Mouse (Mus musculus): ENCODE data around the gene Cep112. TPM values are rescaled to one million over a fixed set of nuclear protein-coding genes. Genes with fewer than 3 reads are reported as not detected.

Gene Cep112
- polyA plus RNA-seq, 1 experiment from 2014 or later: 8.8 TPM

DNA sequence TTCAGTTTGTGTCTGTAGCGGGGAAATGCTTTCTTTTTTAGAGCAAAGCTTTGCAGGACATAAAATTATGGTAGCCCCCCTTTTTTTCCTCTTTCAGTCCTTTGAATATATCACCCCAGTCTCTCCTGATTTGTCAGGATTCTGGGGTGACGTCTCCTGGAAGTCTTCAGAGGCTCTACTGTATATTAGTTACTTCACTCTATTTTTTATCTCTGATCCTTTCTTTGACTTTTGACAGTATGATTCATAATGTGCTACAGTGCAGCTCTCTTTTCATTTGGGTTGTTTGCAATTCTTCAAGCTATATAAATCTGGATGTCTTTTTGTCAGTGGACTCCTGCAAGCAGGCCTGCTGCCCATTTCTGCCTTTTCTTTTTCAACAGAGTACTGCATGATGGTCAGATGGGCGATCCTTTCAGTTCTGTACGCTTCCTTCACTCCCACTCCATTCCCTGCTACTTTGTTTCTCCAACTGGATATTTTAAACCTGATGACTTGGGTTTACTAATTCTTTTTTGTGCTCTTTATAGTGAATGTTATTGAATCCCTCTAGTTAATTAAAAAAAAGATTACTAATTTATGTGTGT, 39.8 kb downstream of the Cep112 start:
- TF ChIP-seq CTCF (IDR thresholded peaks at IDR 0.05; ENCODE audit: low read depth): no peak
- Histone ChIP-seq H3K4me3 (replicated peaks; ENCODE audit: low read depth, low read length) (no peak overlapping the region), H3K4me1 (replicated peaks; ENCODE audit: insufficient read depth, low read length) (no peaks in the 10 kb centered on the region), H3K27me3 (ENCODE audit: insufficient read depth, low read length) (no peaks in the 10 kb centered on the region), H3K36me3 (ENCODE audit: insufficient read depth, low read length) (0 out of 2 replicates have a peak, but pooled peaks cover 10% of the 10 kb centered on the region), H3K9me3 (replicated peaks; ENCODE audit: low read length) (no peaks in the 10 kb centered on the region), H3K4me2 (ENCODE audit: low read length) (no peak overlapping the region), H3K9ac (ENCODE audit: low read depth, low read length) (no peak overlapping the region), H3K27ac (no peak overlapping the region)
- no peak for ATAC-seq (replicated peaks; ENCODE audit: low FRiP score, low read depth)
- peak; percentile 10 for DNase-seq (ENCODE audit: low spot score)
- 67% methylated on average over 4 of the region's 4 CpGs for WGBS

DNA sequence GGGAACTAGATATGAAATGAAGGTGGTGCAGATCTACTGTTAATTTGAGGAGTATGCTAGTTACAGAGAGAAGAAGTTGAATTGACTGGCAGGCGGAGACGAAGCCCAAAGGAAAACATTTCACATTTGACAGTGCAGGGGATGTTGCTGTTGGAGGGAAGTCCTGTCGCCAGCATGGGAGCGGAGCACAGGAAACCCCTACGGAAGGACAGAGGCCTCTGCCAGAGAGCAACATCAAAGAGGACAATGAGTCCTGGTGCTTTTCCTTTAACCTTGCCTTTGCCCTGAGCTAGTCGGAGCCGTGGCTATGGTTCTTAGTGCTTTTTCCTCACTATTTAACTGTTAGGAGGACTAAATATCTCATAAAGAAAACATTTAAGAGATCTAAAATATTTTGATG, 50.7 kb downstream of the Cep112 start:
- H3K27ac ChIP-seq: no peak overlapping the region
- no peak for TF ChIP-seq CTCF (IDR thresholded peaks at IDR 0.05; ENCODE audit: low read depth)

DNA sequence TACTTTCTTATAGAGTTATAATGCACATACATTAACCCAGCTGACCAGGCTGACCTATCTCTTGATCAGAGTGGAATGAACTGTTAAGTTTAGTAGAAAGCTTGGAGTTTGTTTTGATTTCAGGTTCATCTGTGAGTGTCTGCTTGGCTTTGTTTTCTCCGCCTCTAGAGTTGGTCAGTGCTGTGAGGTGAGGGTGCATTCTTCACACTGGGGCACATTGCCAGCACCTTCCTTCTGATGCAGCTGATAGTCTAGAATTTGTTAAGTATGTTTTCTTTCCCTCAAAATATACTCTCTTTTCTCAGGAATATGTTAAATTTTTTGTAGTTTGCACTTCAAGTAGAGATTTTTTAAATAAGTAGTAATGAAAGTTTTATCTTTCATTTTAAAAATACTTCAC, 51.2 kb downstream of the Cep112 start:
- no peak overlapping the region for H3K4me2 ChIP-seq (ENCODE audit: low read length)
- no peak overlapping the region for H3K4me3 ChIP-seq (replicated peaks; ENCODE audit: low read depth, low read length)
- no peaks in the 10 kb centered on the region for H3K4me1 ChIP-seq (replicated peaks; ENCODE audit: insufficient read depth, low read length)
- ATAC-seq (replicated peaks; ENCODE audit: low FRiP score, low read depth) (no peak), DNase-seq (ENCODE audit: low spot score) (peak; percentile 11)
- no peaks in the 10 kb centered on the region for H3K9me3 ChIP-seq (replicated peaks; ENCODE audit: low read length)
- no peak overlapping the region for H3K27ac ChIP-seq
- no peak for TF ChIP-seq CTCF (IDR thresholded peaks at IDR 0.05; ENCODE audit: low read depth)
- WGBS: 56% methylated on average over 1 of the region's 1 CpGs
- H3K27me3 ChIP-seq (ENCODE audit: insufficient read depth, low read length): no peaks in the 10 kb centered on the region
- no peaks in the 10 kb centered on the region for H3K36me3 ChIP-seq (ENCODE audit: insufficient read depth, low read length)
- no peak overlapping the region for H3K9ac ChIP-seq (ENCODE audit: low read depth, low read length)

More for the DNA sequence above, 50.7 kb downstream of the Cep112 start:
- H3K27me3 ChIP-seq (ENCODE audit: insufficient read depth, low read length): no peaks in the 10 kb centered on the region
- H3K36me3 ChIP-seq (ENCODE audit: insufficient read depth, low read length): no peaks in the 10 kb centered on the region
- no peaks in the 10 kb centered on the region for H3K9me3 ChIP-seq (replicated peaks; ENCODE audit: low read length)
- 42% methylated on average over 7 of the region's 7 CpGs for WGBS
- no peak overlapping the region for H3K9ac ChIP-seq (ENCODE audit: low read depth, low read length)
- DNase-seq (ENCODE audit: low spot score) (peak; percentile 54), ATAC-seq (replicated peaks; ENCODE audit: low FRiP score, low read depth) (no peak)
- H3K4me2 ChIP-seq (ENCODE audit: low read length): no peak overlapping the region
- H3K4me1 ChIP-seq (replicated peaks; ENCODE audit: insufficient read depth, low read length): no peaks in the 10 kb centered on the region
- no peak overlapping the region for H3K4me3 ChIP-seq (replicated peaks; ENCODE audit: low read depth, low read length)

DNA sequence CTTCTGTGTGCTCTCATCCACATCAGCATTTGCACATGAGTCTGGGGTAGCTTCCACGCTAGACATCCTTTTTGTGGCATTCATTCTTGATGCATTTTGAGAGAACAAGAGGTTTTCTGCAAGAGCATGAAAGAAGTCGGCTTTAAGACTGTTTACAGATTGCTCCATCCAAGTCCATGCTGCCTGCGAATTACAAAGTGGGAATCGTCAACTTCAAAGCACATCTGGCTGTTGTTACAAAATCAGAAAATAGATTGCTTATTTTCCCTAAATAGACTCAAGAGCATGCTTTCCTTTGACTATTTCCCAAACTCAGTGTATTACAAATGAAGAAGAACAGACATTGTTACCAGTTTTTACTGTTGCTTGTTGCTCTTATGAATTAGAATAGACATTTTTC, 59.0 kb downstream of the Cep112 start:
- no peak overlapping the region for H3K4me2 ChIP-seq (ENCODE audit: low read length)
- no peak overlapping the region for H3K9ac ChIP-seq (ENCODE audit: low read depth, low read length)
- H3K27ac ChIP-seq: no peak overlapping the region
- H3K27me3 ChIP-seq (ENCODE audit: insufficient read depth, low read length): no peaks in the 10 kb centered on the region
- H3K36me3 ChIP-seq (ENCODE audit: insufficient read depth, low read length): no peaks in the 10 kb centered on the region
- ATAC-seq (replicated peaks; ENCODE audit: low FRiP score, low read depth): no peak
- 77% methylated on average over 4 of the region's 4 CpGs for WGBS
- no peak overlapping the region for H3K4me3 ChIP-seq (replicated peaks; ENCODE audit: low read depth, low read length)
- H3K9me3 ChIP-seq (replicated peaks; ENCODE audit: low read length): no peaks in the 10 kb centered on the region
- TF ChIP-seq CTCF (IDR thresholded peaks at IDR 0.05; ENCODE audit: low read depth): no peak
- H3K4me1 ChIP-seq (replicated peaks; ENCODE audit: insufficient read depth, low read length): no peaks in the 10 kb centered on the region
- no peak for DNase-seq (ENCODE audit: low spot score)

DNA sequence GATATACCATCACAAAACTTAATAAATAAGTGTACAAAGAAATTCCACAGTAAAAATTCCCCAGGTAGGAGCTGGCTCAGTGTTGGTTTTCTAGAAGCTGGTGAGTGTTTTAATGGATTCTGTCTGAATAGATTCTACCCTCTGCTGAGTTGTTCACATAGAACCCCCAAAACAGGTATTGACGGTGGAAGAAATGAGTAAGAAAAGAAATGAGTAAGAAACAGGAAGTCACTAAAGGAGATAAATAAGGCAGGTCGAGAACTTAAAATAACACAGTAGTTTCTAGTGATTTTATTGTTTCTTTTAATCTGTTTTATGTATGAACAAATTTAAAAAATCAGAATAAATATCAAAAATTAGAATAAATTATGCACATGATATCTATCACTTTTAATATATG, 63.3 kb downstream of the Cep112 start:
- Histone ChIP-seq H3K9me3 (replicated peaks; ENCODE audit: low read length) (no peaks in the 10 kb centered on the region), H3K27ac (no peak overlapping the region), H3K36me3 (ENCODE audit: insufficient read depth, low read length) (no peaks in the 10 kb centered on the region), H3K4me1 (replicated peaks; ENCODE audit: insufficient read depth, low read length) (no peaks in the 10 kb centered on the region), H3K9ac (ENCODE audit: low read depth, low read length) (no peak overlapping the region), H3K4me3 (replicated peaks; ENCODE audit: low read depth, low read length) (no peak overlapping the region), H3K27me3 (ENCODE audit: insufficient read depth, low read length) (no peaks in the 10 kb centered on the region), H3K4me2 (ENCODE audit: low read length) (no peak overlapping the region)
- TF ChIP-seq CTCF (IDR thresholded peaks at IDR 0.05; ENCODE audit: low read depth): no peak
- WGBS: 69% methylated on average over 2 of the region's 2 CpGs
- no peak for ATAC-seq (replicated peaks; ENCODE audit: low FRiP score, low read depth)
- no peak for DNase-seq (ENCODE audit: low spot score)

DNA sequence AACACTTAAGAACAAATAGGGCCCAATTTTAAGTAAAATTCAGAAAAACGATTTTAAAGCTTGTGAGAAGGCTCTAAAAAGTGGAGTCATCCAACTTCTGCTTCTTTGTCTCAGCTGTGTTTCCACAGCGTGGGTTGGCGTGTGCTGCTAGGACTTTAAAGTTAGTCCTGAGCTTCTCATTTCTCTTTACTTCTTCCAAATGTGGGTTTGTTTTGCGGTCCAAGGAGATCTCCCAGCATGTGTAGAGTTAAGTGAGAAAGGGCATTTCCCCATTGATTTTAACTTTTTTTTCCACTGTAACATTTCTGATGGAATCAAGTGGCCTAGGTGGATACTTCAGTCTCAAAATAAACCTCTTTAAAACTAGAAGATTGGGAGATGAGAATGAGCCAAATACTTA, 64.9 kb downstream of the Cep112 start:
- H3K27me3 ChIP-seq (ENCODE audit: insufficient read depth, low read length): no peaks in the 10 kb centered on the region
- 91% methylated on average over 4 of the region's 4 CpGs for WGBS
- H3K9me3 ChIP-seq (replicated peaks; ENCODE audit: low read length): no peaks in the 10 kb centered on the region
- no peak for TF ChIP-seq CTCF (IDR thresholded peaks at IDR 0.05; ENCODE audit: low read depth)
- H3K4me2 ChIP-seq (ENCODE audit: low read length): no peak overlapping the region
- DNase-seq (ENCODE audit: low spot score) (no peak), ATAC-seq (replicated peaks; ENCODE audit: low FRiP score, low read depth) (no peak)
- no peak overlapping the region for H3K9ac ChIP-seq (ENCODE audit: low read depth, low read length)
- H3K27ac ChIP-seq: no peak overlapping the region
- no peak overlapping the region for H3K4me3 ChIP-seq (replicated peaks; ENCODE audit: low read depth, low read length)
- no peaks in the 10 kb centered on the region for H3K36me3 ChIP-seq (ENCODE audit: insufficient read depth, low read length)
- no peaks in the 10 kb centered on the region for H3K4me1 ChIP-seq (replicated peaks; ENCODE audit: insufficient read depth, low read length)

DNA sequence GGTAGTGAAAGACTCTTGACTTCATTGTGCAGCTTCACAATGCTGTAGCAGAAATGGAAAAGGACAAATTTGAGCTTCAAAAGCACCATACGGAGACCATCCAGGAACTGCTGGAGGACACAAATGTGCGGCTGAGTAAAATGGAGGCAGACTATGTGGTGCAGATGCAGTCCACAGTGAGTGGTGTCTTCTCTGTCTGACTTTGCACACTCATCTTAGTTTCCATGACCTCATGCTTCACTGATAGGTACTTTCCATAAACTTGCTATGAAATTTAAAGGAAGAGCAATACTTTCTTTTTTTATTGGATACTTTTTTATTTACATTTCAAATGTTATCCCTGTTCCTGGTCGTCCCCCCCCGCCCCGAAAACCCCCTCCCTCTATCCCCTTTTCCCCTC, 83.2 kb downstream of the Cep112 start:
- H3K36me3 ChIP-seq (ENCODE audit: insufficient read depth, low read length): no peaks in the 10 kb centered on the region
- no peak for ATAC-seq (replicated peaks; ENCODE audit: low FRiP score, low read depth)
- WGBS: 91% methylated on average over 5 of the region's 5 CpGs
- no peak overlapping the region for H3K27ac ChIP-seq
- DNase-seq (ENCODE audit: low spot score): no peak
- TF ChIP-seq CTCF (IDR thresholded peaks at IDR 0.05; ENCODE audit: low read depth): no peak
- H3K9me3 ChIP-seq (replicated peaks; ENCODE audit: low read length): no peaks in the 10 kb centered on the region
- no peak overlapping the region for H3K4me2 ChIP-seq (ENCODE audit: low read length)
- no peaks in the 10 kb centered on the region for H3K27me3 ChIP-seq (ENCODE audit: insufficient read depth, low read length)
- no peaks in the 10 kb centered on the region for H3K4me1 ChIP-seq (replicated peaks; ENCODE audit: insufficient read depth, low read length)
- H3K4me3 ChIP-seq (replicated peaks; ENCODE audit: low read depth, low read length): no peak overlapping the region
- H3K9ac ChIP-seq (ENCODE audit: low read depth, low read length): no peak overlapping the region
